Mouse (Mus musculus) liver, embryonic 11.5 days (tissue): ENCODE results near the gene Slc30a9. TPM values are rescaled to one million over a fixed set of nuclear protein-coding genes. Genes with fewer than 3 reads are reported as not detected.

Experiments
- ATAC-seq: fragments of 200-750 bp; cut with Nextera tagmentation; replicated peaks from 2 replicates; pipeline ENCODE4 v1.8.0; 2017; ENCODE audit warnings: moderate number of reproducible peaks, mild to moderate bottlenecking, moderate TSS enrichment, moderate library complexity; ENCODE audit not compliant: low FRiP score
- DNase-seq: peaks from one replicate; pipeline ENCODE4 v3.0.0-alpha.2; 2017; ENCODE audit warnings: low spot score
- H3K27ac ChIP-seq: fragments of 300-500 bp; sonication (generic); 2 replicates; pipeline ENCODE4 v1.5.1; 2014; ENCODE audit warnings: mild to moderate bottlenecking, low read depth, low read length, control low read depth
- H3K27me3 ChIP-seq: fragments of 300-500 bp; sonication (generic); replicated peaks from 2 replicates; pipeline ENCODE4 v1.6.1; 2014; ENCODE audit warnings: low read length, mixed read lengths; ENCODE audit not compliant: control insufficient read depth, insufficient read depth
- H3K36me3 ChIP-seq: fragments of 300-500 bp; sonication (generic); 2 replicates; pipeline ENCODE4 v1.6.1; 2014; ENCODE audit warnings: mild to moderate bottlenecking, low read length, moderate library complexity, mixed read lengths; ENCODE audit not compliant: control insufficient read depth, insufficient read depth
- H3K4me1 ChIP-seq: fragments of 300-500 bp; sonication (generic); replicated peaks from 2 replicates; pipeline ENCODE4 v1.6.1; 2014; ENCODE audit warnings: low read length, mixed read lengths; ENCODE audit not compliant: control insufficient read depth, insufficient read depth
- H3K4me2 ChIP-seq: fragments of 300-500 bp; sonication (generic); 2 replicates; pipeline ENCODE4 v1.6.1; 2014; ENCODE audit warnings: mild to moderate bottlenecking, control low read depth, moderate library complexity
- H3K4me3 ChIP-seq: fragments of 300-500 bp; sonication (generic); 2 replicates; pipeline ENCODE4 v1.5.1; 2014; ENCODE audit warnings: low read depth, low read length, control low read depth
- H3K9ac ChIP-seq: fragments of 300-500 bp; sonication (generic); 2 replicates; pipeline ENCODE4 v1.6.1; 2014; ENCODE audit warnings: low read depth, low read length, control low read depth
- H3K9me3 ChIP-seq: fragments of 300-500 bp; sonication (generic); 2 replicates; pipeline ENCODE4 v1.6.1; 2016; ENCODE audit warnings: low read length, inconsistent platforms, mixed read lengths; ENCODE audit not compliant: control insufficient read depth
- WGBS: fragments of 180-500 bp; shearing (Covaris S2); extraction: QIAGEN DNeasy Blood & Tissue Kit; methylation state at CpG from one replicate; pipeline ENCODE4 v1.1.7; 2014; 5-methylcytosine and 5-hydroxymethylcytosine counted together
- polyA plus RNA-seq: library from polyadenylated mRNA; unstranded; fragments of >200 nt; fragmentation: Nextera tagmentation; extraction: Ambion mirVana; gene quantifications from 2 replicates; pipeline ENCODE4 v1.2.1, GENCODE M21; 2014

Gene Slc30a9
- polyA plus RNA-seq, 1 experiment from 2014 or later: 98.6 TPM

GRCm38 (mm10) chr5:67347060-67347459 lies 40.3 kb downstream of the Slc30a9 start:
- 86% methylated on average over 2 of the region's 2 CpGs for WGBS
- Histone ChIP-seq H3K27me3 (no peaks in the 10 kb centered on the region), H3K36me3 (peaks cover 18% of the 10 kb centered on the region; the same call in 1 of the 2 replicates), H3K9ac (no peak overlapping the region), H3K4me3 (no peak overlapping the region), H3K4me1 (no peaks in the 10 kb centered on the region), H3K9me3 (no peaks in the 10 kb centered on the region), H3K27ac (no peak overlapping the region), H3K4me2 (no peak overlapping the region)
- ATAC-seq (no peak), DNase-seq (no peak)

- H3K27ac ChIP-seq: no peak overlapping the region
Observed at GRCm38 (mm10) chr5:67348949-67349348, 42.2 kb downstream of the Slc30a9 start.

GRCm38 (mm10) chr5:67362316-67362715 lies 55.6 kb downstream of the Slc30a9 start:
- DNase-seq: no peak
- WGBS: 92% methylated on average over 9 of the region's 10 CpGs
- Histone ChIP-seq H3K27me3 (no peaks in the 10 kb centered on the region), H3K9me3 (no peaks in the 10 kb centered on the region), H3K36me3 (no peaks in the 10 kb centered on the region), H3K27ac (no peak overlapping the region), H3K9ac (no peak overlapping the region), H3K4me1 (no peaks in the 10 kb centered on the region), H3K4me2 (no peak overlapping the region), H3K4me3 (no peak overlapping the region)
- no peak for ATAC-seq

More at GRCm38 (mm10) chr5:67348949-67349348, 42.2 kb downstream of the Slc30a9 start:
- Histone ChIP-seq H3K36me3 (peaks cover 23% of the 10 kb centered on the region; the same call in 1 of the 2 replicates), H3K4me1 (no peaks in the 10 kb centered on the region), H3K9ac (no peak overlapping the region), H3K4me2 (no peak overlapping the region), H3K4me3 (no peak overlapping the region), H3K27me3 (no peaks in the 10 kb centered on the region), H3K9me3 (no peaks in the 10 kb centered on the region)
- 81% methylated on average over 10 of the region's 10 CpGs for WGBS
- ATAC-seq (no peak), DNase-seq (no peak)

- 46% methylated on average over 2 of the region's 2 CpGs for WGBS
- Histone ChIP-seq H3K9me3 (no peaks in the 10 kb centered on the region), H3K4me2 (no peak overlapping the region), H3K27ac (no peak overlapping the region), H3K4me1 (no peaks in the 10 kb centered on the region), H3K9ac (no peak overlapping the region), H3K4me3 (no peak overlapping the region), H3K36me3 (no peaks in the 10 kb centered on the region), H3K27me3 (no peaks in the 10 kb centered on the region)
- no peak for ATAC-seq
- no peak for DNase-seq
Observed at GRCm38 (mm10) chr5:67362931-67363330, 56.2 kb downstream of the Slc30a9 start.

- Histone ChIP-seq H3K4me1 (no peaks in the 10 kb centered on the region), H3K4me3 (no peak overlapping the region)
- 53% methylated on average over 8 of the region's 8 CpGs for WGBS
Observed at GRCm38 (mm10) chr5:67377044-67377621, 70.4 kb downstream of the Slc30a9 start.

GRCm38 (mm10) chr5:67381690-67382089 lies 74.9 kb downstream of the Slc30a9 start:
- WGBS: 86% methylated on average over 2 of the region's 2 CpGs
- ATAC-seq: no peak
- H3K27me3 ChIP-seq: no peaks in the 10 kb centered on the region

More at GRCm38 (mm10) chr5:67377044-67377621, 70.4 kb downstream of the Slc30a9 start:
- DNase-seq (no peak), ATAC-seq (no peak)
- H3K36me3 ChIP-seq: no peaks in the 10 kb centered on the region
- no peak overlapping the region for H3K9ac ChIP-seq
- H3K4me2 ChIP-seq: no peak overlapping the region
- H3K27ac ChIP-seq: no peak overlapping the region
- no peaks in the 10 kb centered on the region for H3K27me3 ChIP-seq
- no peaks in the 10 kb centered on the region for H3K9me3 ChIP-seq

GRCm38 (mm10) chr5:67382556-67382955 lies 75.8 kb downstream of the Slc30a9 start:
- WGBS: 86% methylated on average over 7 of the region's 7 CpGs
- Histone ChIP-seq H3K4me1 (no peaks in the 10 kb centered on the region), H3K27ac (no peak overlapping the region), H3K36me3 (no peaks in the 10 kb centered on the region), H3K4me3 (no peak overlapping the region), H3K27me3 (no peaks in the 10 kb centered on the region), H3K4me2 (no peak overlapping the region), H3K9me3 (no peaks in the 10 kb centered on the region), H3K9ac (no peak overlapping the region)
- ATAC-seq (no peak), DNase-seq (no peak)

More at GRCm38 (mm10) chr5:67381690-67382089, 74.9 kb downstream of the Slc30a9 start:
- H3K9ac ChIP-seq: no peak overlapping the region
- H3K4me1 ChIP-seq: no peaks in the 10 kb centered on the region
- no peak overlapping the region for H3K27ac ChIP-seq
- no peaks in the 10 kb centered on the region for H3K36me3 ChIP-seq
- no peaks in the 10 kb centered on the region for H3K9me3 ChIP-seq
- DNase-seq: no peak
- H3K4me2 ChIP-seq: no peak overlapping the region
- no peak overlapping the region for H3K4me3 ChIP-seq

- WGBS: 82% methylated on average over 6 of the region's 6 CpGs
- H3K9me3 ChIP-seq: no peaks in the 10 kb centered on the region
- ATAC-seq (no peak), DNase-seq (no peak)
- no peaks in the 10 kb centered on the region; the same call in 1 of the 2 replicates for H3K4me1 ChIP-seq
- H3K4me3 ChIP-seq: no peak overlapping the region
- peaks cover 4% of the 10 kb centered on the region; the same call in 1 of the 2 replicates for H3K36me3 ChIP-seq
- no peaks in the 10 kb centered on the region for H3K27me3 ChIP-seq
- H3K4me2 ChIP-seq: no peak overlapping the region
- H3K27ac ChIP-seq: no peak overlapping the region
- no peak overlapping the region for H3K9ac ChIP-seq
Observed at GRCm38 (mm10) chr5:67393951-67394350, 87.2 kb downstream of the Slc30a9 start.

- no peak overlapping the region for H3K4me3 ChIP-seq
- DNase-seq: no peak
- 50% methylated on average over 11 of the region's 11 CpGs for WGBS
- H3K27ac ChIP-seq: no peak overlapping the region
- no peak overlapping the region for H3K4me2 ChIP-seq
- H3K4me1 ChIP-seq: no peaks in the 10 kb centered on the region; the same call in 1 of the 2 replicates
- no peaks in the 10 kb centered on the region for H3K27me3 ChIP-seq
- H3K9ac ChIP-seq: no peak overlapping the region
- H3K36me3 ChIP-seq: peaks cover 4% of the 10 kb centered on the region; the same call in 1 of the 2 replicates
- ATAC-seq: no peak
- no peaks in the 10 kb centered on the region for H3K9me3 ChIP-seq
Observed at GRCm38 (mm10) chr5:67395211-67395851, 88.6 kb downstream of the Slc30a9 start.
